18 mouse cellular contexts compared by ENCODE assay signal in genomic region chr13:19352795-19353194, GRCm38 (mm10). TPM values are rescaled to one million over a fixed set of nuclear protein-coding genes. Genes with fewer than 3 reads are reported as not detected.
DNase-seq lines count a peak whose midpoint lies in the region; ATAC-seq and TF ChIP-seq lines count a peak whose summit lies in the region.
"Had no signal": no experiment of that assay in that cellular context is flagged by ENCODE, and none has a peak within 500 bp of the region (broad histone marks: within the 10 kb centered on the region; RNA-seq: fewer than 3 reads in every experiment).

No protein-coding gene starts in this region.

- no peak overlapping the region for H3K4me2 ChIP-seq in forebrain, postnatal 0 days (ENCODE audit: low read depth)
- no peak overlapping the region for H3K4me2 ChIP-seq in forebrain, embryonic 12.5 days
- H3K4me2 ChIP-seq in kidney, embryonic 15.5 days = no peak overlapping the region
- H3K4me2 ChIP-seq: heart, embryonic 11.5 days; lung, embryonic 14.5 days had no signal

- peak; percentile 11 for DNase-seq in forebrain, postnatal 0 days
- DNase-seq in Muller cell, postnatal 12 days (ENCODE audit: inconsistent ontology term) = peak; percentile 29
- peak; percentile 15 for DNase-seq in R1 (ENCODE audit: low read depth, low spot score)
- peak; percentile 26 for DNase-seq in retina, adult 2 months (ENCODE audit: low read depth, low spot score)
- no peak for DNase-seq in spleen, postnatal 4 days (ENCODE audit: low spot score in 2 of 2)
- DNase-seq: adrenal gland, postnatal 10 days; cerebellum, adult 9-11 months; gastrocnemius, adult 2 months; kidney, adult 11 months; kidney, postnatal 4 days; lung, embryonic 14.5 days; thymus, adult 18-20 months; thymus, postnatal 36 days had no signal

- H3K27ac ChIP-seq in forebrain, postnatal 0 days (ENCODE audit: low read depth, low read length) = no peak overlapping the region
- H3K27ac ChIP-seq in forebrain, embryonic 12.5 days = no peak overlapping the region
- H3K27ac ChIP-seq in kidney, embryonic 15.5 days = no peak overlapping the region
- H3K27ac ChIP-seq: gastrocnemius, adult 2 months; hindbrain, embryonic 10.5 days; liver, embryonic 14.5 days had no signal

- H3K27me3 ChIP-seq in forebrain, postnatal 0 days (ENCODE audit: insufficient read depth, low read length) = no peaks in the 10 kb centered on the region
- H3K27me3 ChIP-seq in forebrain, embryonic 12.5 days = no peaks in the 10 kb centered on the region
- H3K27me3 ChIP-seq in kidney, embryonic 15.5 days = no peaks in the 10 kb centered on the region

- no peak overlapping the region for H3K9ac ChIP-seq in forebrain, postnatal 0 days
- no peak overlapping the region for H3K9ac ChIP-seq in forebrain, embryonic 12.5 days
- no peak overlapping the region for H3K9ac ChIP-seq in kidney, embryonic 15.5 days
- H3K9ac ChIP-seq: liver, embryonic 14.5 days; lung, embryonic 14.5 days had no signal

- H3K4me1 ChIP-seq in forebrain, postnatal 0 days (ENCODE audit: insufficient read depth) = no peaks in the 10 kb centered on the region
- H3K4me1 ChIP-seq in forebrain, embryonic 12.5 days = 0 out of 2 replicates have a peak, but pooled peaks cover 5% of the 10 kb centered on the region
- no peaks in the 10 kb centered on the region for H3K4me1 ChIP-seq in kidney, embryonic 15.5 days
- H3K4me1 ChIP-seq: hindbrain, embryonic 10.5 days had no signal

- H3K36me3 ChIP-seq in forebrain, postnatal 0 days (ENCODE audit: insufficient read depth) = peaks cover 19% of the 10 kb centered on the region
- peaks cover 6% of the 10 kb centered on the region; the same call in 1 of the 2 replicates for H3K36me3 ChIP-seq in forebrain, embryonic 12.5 days (replicated peaks)
- H3K36me3 ChIP-seq in kidney, embryonic 15.5 days = peaks cover 14% of the 10 kb centered on the region

- H3K4me3 ChIP-seq in forebrain, postnatal 0 days (ENCODE audit: low read depth, low read length) = no peak overlapping the region
- H3K4me3 ChIP-seq in forebrain, embryonic 12.5 days (replicated peaks) = no peak overlapping the region
- no peak overlapping the region for H3K4me3 ChIP-seq in kidney, embryonic 15.5 days (replicated peaks)
- H3K4me3 ChIP-seq: gastrocnemius, adult 2 months; hindbrain, embryonic 10.5 days had no signal

- TF ChIP-seq CTCF in forebrain, postnatal 0 days (IDR thresholded peaks at IDR 0.05; ENCODE audit: low read depth) = no peak

- peak; percentile 85 for ATAC-seq in forebrain, postnatal 0 days
- ATAC-seq in forebrain, embryonic 12.5 days (ENCODE audit: low FRiP score) = no peak
- ATAC-seq in kidney, embryonic 15.5 days (replicated peaks; ENCODE audit: low FRiP score) = no peak

- no peaks in the 10 kb centered on the region for H3K9me3 ChIP-seq in forebrain, postnatal 0 days (ENCODE audit: low read length)
- no peaks in the 10 kb centered on the region for H3K9me3 ChIP-seq in forebrain, embryonic 12.5 days
- no peaks in the 10 kb centered on the region for H3K9me3 ChIP-seq in kidney, embryonic 15.5 days (replicated peaks)
- H3K9me3 ChIP-seq: hindbrain, embryonic 10.5 days had no signal

- 66% methylated on average over 3 of the region's 3 CpGs for WGBS in forebrain, postnatal 0 days
- 81% methylated on average over 3 of the region's 3 CpGs for WGBS in forebrain, embryonic 12.5 days
- WGBS in kidney, embryonic 15.5 days = 87% methylated on average over 3 of the region's 3 CpGs

RNA-seq across cellular contexts. Expression of gene Stard3nl, which starts 42.8 kb away (rescaled TPM):
- total RNA-seq in forebrain, postnatal 0 days (2014; rRNA removed) = 106 and 119 TPM in 2 replicates
- 180 and 199 TPM in 2 replicates for polyA plus RNA-seq in forebrain, postnatal 0 days (2015; fragmentation: Nextera tagmentation; extraction: Ambion mirVana)
- polyA plus RNA-seq in forebrain, embryonic 12.5 days (2016; fragmentation: Nextera tagmentation; extraction: Ambion mirVana) = 128 and 132 TPM in 2 replicates
- polyA plus RNA-seq in kidney, embryonic 15.5 days (2015; fragmentation: Nextera tagmentation; extraction: Ambion mirVana) = 103 and 112 TPM in 2 replicates

Comparison
In these comparisons a context has a peak if more than half of its experiments do, and no peak if none do; other contexts are left out.
1. DNase-seq: peak in forebrain, postnatal 0 days (single experiment), Muller cell, postnatal 12 days (single experiment), R1 (single experiment) and retina, adult 2 months (single experiment); none in spleen, postnatal 4 days (0 of 2).